Mouse (Mus musculus) bone marrow, adult 2 months (tissue): ENCODE results near the gene Parva.

Experiments
- CTCF ChIP-seq: fragments of 200-500 bp; IDR thresholded peaks from 2 replicates; pipeline ENCODE4 v1.5.1; 2011; ENCODE audit warnings: low read length, control low read depth; ENCODE audit not compliant: control insufficient read depth, insufficient read depth
- POLR2A ChIP-seq: fragments of 200-500 bp; IDR thresholded peaks from 2 replicates; pipeline ENCODE4 v1.6.1; 2011; ENCODE audit warnings: low read depth, mild to moderate bottlenecking, control low read depth, low read length, borderline replicate concordance; ENCODE audit not compliant: control insufficient read depth

DNA sequence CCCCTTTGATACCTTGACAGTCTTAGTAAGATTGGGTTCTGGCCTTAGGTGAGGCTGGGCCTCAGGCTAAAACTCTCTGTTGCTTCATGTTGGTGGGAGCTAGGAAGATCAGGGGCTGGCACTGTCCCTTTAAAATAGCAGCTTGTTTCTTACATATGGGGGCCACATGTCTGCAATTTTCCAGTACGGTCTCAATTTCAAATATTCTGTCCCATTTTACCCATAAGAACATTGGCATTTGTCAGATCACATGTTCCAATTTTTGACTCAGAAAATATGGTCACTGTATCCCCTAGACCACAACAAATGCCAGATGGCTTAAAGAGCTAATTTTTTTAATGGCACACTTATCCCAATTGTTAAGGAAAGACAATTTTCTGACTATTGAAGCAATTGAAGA lies 85.6 kb downstream of the Parva start:
- TF ChIP-seq POLR2A (no peak), CTCF (no peak)
